Mouse (Mus musculus): ENCODE measurements around the gene Rhov.

DNA sequence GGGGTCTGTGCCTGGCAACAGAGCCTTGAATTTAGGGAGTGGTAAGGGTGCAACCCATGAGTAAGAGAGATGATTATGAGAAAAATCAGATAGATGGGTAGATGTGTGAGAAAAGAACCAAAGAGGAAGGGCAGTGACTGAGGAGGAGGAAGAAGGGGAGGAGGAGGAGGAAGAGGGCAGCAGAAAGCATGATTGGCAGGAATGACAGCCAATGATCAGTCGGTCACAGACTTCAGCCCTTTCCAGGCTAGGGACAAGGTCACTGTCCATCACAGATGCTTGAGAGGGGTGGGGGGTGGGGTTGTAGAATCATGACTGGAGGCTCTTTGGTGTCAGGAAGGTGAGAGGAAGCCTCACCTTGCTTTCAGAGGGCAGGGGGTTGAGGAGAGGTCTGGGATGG lies 10.6 kb downstream of the Rhov start:
- TF ChIP-seq CTCF (IDR thresholded peaks at IDR 0.05; ENCODE audit: low read depth) (no peak), EP300 (IDR thresholded peaks at IDR 0.05; ENCODE audit: low read depth) (no peak)

Measured in heart, postnatal 0 days (tissue).